Mouse (Mus musculus) thymus, adult 2 months (tissue): Measurements from ENCODE around the gene St3gal4. TPM values are rescaled to one million over a fixed set of nuclear protein-coding genes. Genes with fewer than 3 reads are reported as not detected.

ENCODE experiments used
- DNase-seq: peaks from one replicate; pipeline ENCODE4 v3.0.0; 2021
- H3K27ac ChIP-seq: fragments of 200-500 bp; 2 replicates; pipeline ENCODE4 v1.5.1; 2012; ENCODE audit warnings: low read length, control low read depth; ENCODE audit not compliant: control insufficient read depth, insufficient read depth
- H3K27me3 ChIP-seq: fragments of 200-500 bp; 2 replicates; pipeline ENCODE4 v1.6.1; 2012; ENCODE audit warnings: mild to moderate bottlenecking, low read length, moderate library complexity, mixed read lengths; ENCODE audit not compliant: control insufficient read depth, insufficient read depth
- H3K36me3 ChIP-seq: fragments of 200-500 bp; 2 replicates; pipeline ENCODE4 v1.6.1; 2012; ENCODE audit warnings: mild to moderate bottlenecking, low read length, moderate library complexity; ENCODE audit not compliant: control insufficient read depth, insufficient read depth
- H3K4me1 ChIP-seq: fragments of 200-500 bp; replicated peaks from 2 replicates; pipeline ENCODE4 v1.6.1; 2012; ENCODE audit warnings: low read length; ENCODE audit not compliant: control insufficient read depth, insufficient read depth
- H3K4me3 ChIP-seq: fragments of 200-500 bp; 2 replicates; pipeline ENCODE4 v1.5.1; 2012; ENCODE audit warnings: mild to moderate bottlenecking, low read length, control low read depth, moderate library complexity; ENCODE audit not compliant: control insufficient read depth, insufficient read depth
- CTCF ChIP-seq: fragments of 200-500 bp; IDR thresholded peaks from 2 replicates; pipeline ENCODE4 v1.5.1; 2012; ENCODE audit warnings: mild to moderate bottlenecking, control low read depth, low read length, moderate library complexity, borderline replicate concordance; ENCODE audit not compliant: control insufficient read depth, poor library complexity, insufficient read depth; ENCODE audit errors: extremely low read depth
- POLR2A ChIP-seq: fragments of 200-500 bp; IDR thresholded peaks from 2 replicates; pipeline ENCODE4 v1.6.1; 2012; ENCODE audit warnings: mild to moderate bottlenecking, low read length, control low read depth, moderate library complexity; ENCODE audit not compliant: control insufficient read depth, poor library complexity, insufficient read depth; ENCODE audit errors: extremely low read depth
- WGBS: fragments of 180-500 bp; shearing (Covaris S2); methylation state at CpG from one replicate; pipeline ENCODE4 v1.1.7; 2018; 5-methylcytosine and 5-hydroxymethylcytosine counted together
- polyA plus RNA-seq: library from polyadenylated mRNA; depleted of rRNA; stranded (reverse); fragments of >200 nt; gene quantifications from 2 replicates; pipeline ENCODE4 v1.2.3, GENCODE M21; 2012

Gene St3gal4
- polyA plus RNA-seq, 1 experiment, result 8.9 TPM

DNA sequence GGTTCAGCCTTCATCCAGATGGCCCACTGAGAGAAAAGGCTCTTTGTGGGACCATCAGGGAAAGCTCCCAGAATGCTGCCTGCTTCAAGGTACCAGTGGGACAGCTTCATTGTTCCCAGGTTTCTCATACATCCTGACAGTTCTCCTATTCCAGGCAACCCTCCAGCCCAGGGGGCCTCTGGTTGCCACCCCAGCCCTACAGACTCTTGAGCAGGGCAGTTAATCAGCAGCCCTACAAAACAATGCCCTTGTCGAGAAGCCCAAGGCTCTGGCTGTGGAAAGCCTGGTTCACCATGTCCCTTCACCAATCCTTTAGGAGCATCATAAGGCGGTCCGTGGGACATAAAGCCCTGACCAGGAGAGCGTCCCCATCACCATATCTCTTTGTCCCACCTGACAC is 66.4 kb downstream of the St3gal4 start:
- H3K36me3 ChIP-seq, result peaks cover 2% of the 10 kb centered on the region; the same call in 1 of the 2 replicates
- H3K27me3 ChIP-seq, result no peaks in the 10 kb centered on the region
- TF ChIP-seq POLR2A (no peak), CTCF (no peak)
- no peak overlapping the region for H3K27ac ChIP-seq
- no peak overlapping the region for H3K4me3 ChIP-seq
- DNase-seq, result no peak
- 99% methylated on average over 4 of the region's 4 CpGs for WGBS
- no peaks in the 10 kb centered on the region for H3K4me1 ChIP-seq

DNA sequence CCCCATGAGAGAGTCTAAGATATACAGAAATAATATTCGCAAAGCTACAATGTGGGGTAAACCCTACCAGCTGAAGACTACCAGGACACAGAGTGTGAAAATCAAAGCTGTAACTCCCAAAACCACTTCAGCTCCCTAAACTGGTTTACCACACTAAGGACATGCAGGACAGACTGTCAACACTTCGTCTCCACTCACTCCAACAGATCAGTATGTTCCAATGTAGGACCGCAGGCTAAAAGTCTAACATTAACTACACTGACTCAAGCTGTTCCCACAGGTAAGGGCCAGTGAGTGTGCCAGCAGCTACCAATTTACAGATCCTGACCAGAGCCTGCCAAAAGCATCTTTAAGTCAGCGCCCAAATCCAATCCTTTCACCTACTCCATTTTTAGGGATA is 67.4 kb downstream of the St3gal4 start:
- no peak for TF ChIP-seq CTCF
- no peak for TF ChIP-seq POLR2A
- WGBS, result 97% methylated on average over 4 of the region's 4 CpGs
- H3K4me3 ChIP-seq, result no peak overlapping the region
- DNase-seq, result no peak
- no peak overlapping the region for H3K27ac ChIP-seq
- H3K4me1 ChIP-seq, result no peaks in the 10 kb centered on the region
- H3K36me3 ChIP-seq, result peaks cover 7% of the 10 kb centered on the region; the same call in 1 of the 2 replicates
- H3K27me3 ChIP-seq, result no peaks in the 10 kb centered on the region

DNA sequence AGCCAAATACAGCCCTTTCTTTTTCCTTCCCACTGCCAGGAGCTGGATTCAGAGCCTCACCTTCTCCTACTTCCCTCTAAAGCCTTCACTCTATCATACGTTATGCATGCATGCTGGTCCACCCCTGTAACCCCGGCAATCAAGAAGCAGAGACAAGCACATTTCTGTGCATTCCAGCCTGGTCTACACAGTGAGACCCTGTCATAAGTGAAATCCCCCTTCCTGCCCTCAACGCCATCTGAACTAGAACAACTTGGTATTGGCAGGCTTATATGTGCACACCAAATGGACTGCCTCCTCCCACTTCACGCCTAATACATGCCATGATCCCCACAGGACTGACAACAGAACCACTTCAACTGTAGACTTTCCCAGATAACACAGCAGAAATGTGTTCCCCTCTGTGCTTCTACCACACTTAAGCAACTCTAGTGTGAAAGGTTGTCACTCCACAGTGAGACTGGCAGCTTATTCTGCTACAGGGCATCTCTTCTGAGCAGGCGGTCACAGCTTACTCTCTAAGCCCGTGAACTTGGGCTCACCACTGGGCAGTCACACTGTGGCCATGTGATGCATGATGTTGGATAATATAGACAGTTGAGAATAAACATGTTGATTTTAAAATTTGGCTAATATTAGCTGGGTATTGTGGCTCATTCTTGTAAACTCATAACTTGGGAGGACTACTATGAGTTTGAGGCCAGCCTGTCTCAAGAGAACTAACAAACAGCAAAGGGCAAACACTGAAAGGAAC is 68.2 kb downstream of the St3gal4 start:
- Histone ChIP-seq H3K27me3 (no peaks in the 10 kb centered on the region), H3K4me3 (no peak overlapping the region), H3K4me1 (no peaks in the 10 kb centered on the region), H3K27ac (no peak overlapping the region), H3K36me3 (peaks cover 7% of the 10 kb centered on the region; the same call in 1 of the 2 replicates)
- TF ChIP-seq POLR2A (no peak), CTCF (no peak)
- over 99% methylated on average over 6 of the region's 6 CpGs for WGBS
- no peak for DNase-seq

DNA sequence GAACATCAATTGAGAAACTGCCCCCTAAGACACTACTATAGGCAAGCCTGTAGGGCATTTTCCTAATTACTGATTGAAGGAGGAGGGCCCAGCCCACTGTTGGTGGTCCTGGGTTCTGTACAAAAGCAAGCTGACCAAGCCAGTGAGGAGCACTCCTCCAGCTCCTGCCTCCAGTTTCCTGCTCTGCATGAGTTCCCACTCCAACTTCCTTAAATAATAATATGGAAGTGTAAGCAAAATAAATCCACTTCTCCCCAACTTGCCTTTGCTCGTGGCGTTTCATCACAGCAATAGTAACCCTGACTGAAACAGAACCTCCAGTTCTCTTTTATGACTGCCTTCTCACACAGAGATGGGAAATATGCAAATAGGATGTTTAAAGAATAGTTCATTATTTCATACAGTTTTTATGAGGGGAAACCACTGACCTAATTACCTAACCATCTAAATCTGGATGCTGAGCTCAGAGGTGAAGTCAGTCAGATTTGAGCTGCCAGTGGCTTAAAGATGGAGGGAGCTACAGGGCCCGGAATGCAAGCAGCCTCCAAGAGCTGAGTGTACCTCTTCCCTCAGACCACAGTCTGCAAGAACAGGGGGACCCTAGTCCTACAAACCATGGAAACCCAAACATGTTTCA is 69.1 kb downstream of the St3gal4 start:
- peaks cover 7% of the 10 kb centered on the region; the same call in 1 of the 2 replicates for H3K36me3 ChIP-seq
- TF ChIP-seq POLR2A (no peak), CTCF (no peak)
- no peaks in the 10 kb centered on the region for H3K4me1 ChIP-seq
- DNase-seq, result no peak
- no peaks in the 10 kb centered on the region for H3K27me3 ChIP-seq
- WGBS, result 95% methylated on average over 3 of the region's 3 CpGs
- no peak overlapping the region for H3K27ac ChIP-seq
- H3K4me3 ChIP-seq, result no peak overlapping the region

DNA sequence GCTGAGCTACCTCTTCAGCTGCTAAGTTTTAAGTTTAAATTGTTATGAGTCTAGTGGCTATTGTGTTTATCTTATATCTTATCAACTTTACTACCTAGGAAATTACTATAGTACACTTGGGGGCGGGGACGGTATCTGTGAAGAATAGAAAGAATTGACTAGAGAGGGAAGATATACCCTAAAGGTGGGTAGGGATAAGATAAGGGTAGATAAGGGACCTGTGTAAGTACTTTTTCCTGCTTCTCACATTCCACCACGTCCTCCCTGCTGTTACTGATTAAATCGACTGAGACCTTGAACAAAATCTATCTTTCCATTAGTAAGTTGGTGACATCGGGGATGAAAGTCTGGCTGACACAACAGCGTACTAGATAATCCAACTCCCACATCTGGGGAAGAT is 70.6 kb downstream of the St3gal4 start:
- no peak for DNase-seq
- no peaks in the 10 kb centered on the region for H3K27me3 ChIP-seq
- H3K27ac ChIP-seq, result no peak overlapping the region
- H3K4me1 ChIP-seq, result no peaks in the 10 kb centered on the region
- no peak overlapping the region for H3K4me3 ChIP-seq
- TF ChIP-seq CTCF, result no peak
- no peak for TF ChIP-seq POLR2A
- peaks cover 7% of the 10 kb centered on the region; the same call in 1 of the 2 replicates for H3K36me3 ChIP-seq
- WGBS, result 95% methylated on average over 6 of the region's 6 CpGs

DNA sequence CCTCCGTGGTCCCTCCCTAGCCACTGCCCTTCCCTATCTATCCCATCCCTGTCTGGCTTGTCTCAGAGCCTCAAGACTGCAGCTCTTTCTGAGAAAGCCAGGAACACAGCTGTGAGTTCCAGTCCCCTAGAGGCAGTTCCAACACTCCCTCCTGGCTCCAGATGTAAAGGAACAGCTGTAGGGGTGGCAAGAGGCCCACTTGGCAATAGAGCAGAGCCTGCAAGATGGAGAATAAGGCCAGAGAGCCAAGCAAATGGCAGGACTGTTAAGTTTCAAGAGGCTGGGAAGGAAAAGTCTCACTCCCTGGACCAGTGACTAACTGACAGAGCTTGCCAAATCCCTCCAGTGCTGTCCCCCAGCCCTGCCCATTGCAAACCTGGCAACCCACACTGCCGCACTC is 73.3 kb downstream of the St3gal4 start:
- no peaks in the 10 kb centered on the region for H3K4me1 ChIP-seq
- no peaks in the 10 kb centered on the region for H3K27me3 ChIP-seq
- no peak for DNase-seq
- H3K4me3 ChIP-seq, result no peak overlapping the region
- WGBS, result 90% methylated on average over 2 of the region's 2 CpGs
- H3K36me3 ChIP-seq, result peaks cover 7% of the 10 kb centered on the region; the same call in 1 of the 2 replicates
- TF ChIP-seq CTCF, result no peak
- no peak overlapping the region for H3K27ac ChIP-seq
